Mouse (Mus musculus): ENCODE data around the gene Slc29a2. TPM values are rescaled to one million over a fixed set of nuclear protein-coding genes. Genes with fewer than 3 reads are reported as not detected.

Slc29a2 gene
- polyA plus RNA-seq, 1 experiment: 0.58 TPM

DNA sequence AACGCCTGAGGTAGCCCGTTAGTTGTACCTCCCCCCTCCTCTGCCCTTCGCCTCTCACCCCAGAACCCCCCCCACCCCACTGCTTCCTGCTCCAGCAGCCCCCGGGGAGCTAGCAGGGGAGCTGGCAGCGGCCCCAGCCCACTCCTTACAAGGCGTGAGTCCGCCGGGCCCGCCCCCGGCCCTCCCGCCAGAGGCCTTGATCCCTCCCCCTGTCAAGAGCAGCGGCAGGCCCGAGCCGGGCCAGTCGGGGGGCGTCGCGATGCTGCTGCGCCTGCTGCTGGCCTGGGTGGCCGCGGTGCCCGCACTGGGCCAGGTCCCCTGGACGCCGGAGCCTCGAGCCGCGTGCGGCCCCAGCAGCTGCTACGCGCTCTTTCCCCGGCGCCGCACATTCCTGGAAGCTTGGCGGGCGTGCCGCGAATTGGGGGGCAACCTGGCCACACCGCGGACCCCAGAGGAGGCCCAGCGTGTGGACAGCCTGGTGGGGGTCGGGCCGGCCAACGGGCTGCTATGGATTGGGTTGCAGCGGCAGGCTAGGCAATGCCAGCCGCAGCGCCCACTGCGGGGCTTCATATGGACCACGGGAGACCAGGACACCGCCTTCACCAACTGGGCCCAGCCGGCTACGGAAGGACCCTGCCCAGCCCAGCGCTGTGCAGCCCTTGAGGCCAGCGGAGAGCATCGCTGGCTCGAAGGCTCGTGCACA is 44.4 kb downstream of the Slc29a2 start, which contains the start of gene Cd248:
Gene Cd248, plus strand, starts transcription at position 212 of the 703 bp plus-strand sequence.
- no peak for TF ChIP-seq GATA1 (IDR thresholded peaks at IDR 0.05; ENCODE audit: borderline replicate concordance, low read length)
- TF ChIP-seq FLI1 (IDR thresholded peaks at IDR 0.05; ENCODE audit: low read length): no peak
- H3K4me1 ChIP-seq: peaks cover 54% of the 10 kb centered on the region
- no peaks in the 10 kb centered on the region for H3K9me3 ChIP-seq
- H3K36me3 ChIP-seq (replicated peaks; ENCODE audit: low read length): no peaks in the 10 kb centered on the region
- peaks cover 67% of the 10 kb centered on the region for H3K27me3 ChIP-seq (replicated peaks)
- H3K4me3 ChIP-seq (replicated peaks): peak within 1 kb of the TSS; percentile 86

- Histone ChIP-seq H3K36me3 (replicated peaks; ENCODE audit: low read length) (no peaks in the 10 kb centered on the region), H3K27me3 (replicated peaks) (peaks cover 68% of the 10 kb centered on the region), H3K9me3 (no peaks in the 10 kb centered on the region), H3K4me1 (peaks cover 58% of the 10 kb centered on the region), H3K4me3 (replicated peaks) (peak overlapping the region; percentile 86)
- TF ChIP-seq GATA1 (IDR thresholded peaks at IDR 0.05; ENCODE audit: borderline replicate concordance, low read length) (no peak), FLI1 (IDR thresholded peaks at IDR 0.05; ENCODE audit: low read length) (no peak)
Observed at GRCm38 (mm10) chr19:5068570-5069234, 45.0 kb downstream of the Slc29a2 start.

GRCm38 (mm10) chr19:5069486-5069885 is 45.8 kb downstream of the Slc29a2 start:
- Histone ChIP-seq H3K4me1 (peaks cover 59% of the 10 kb centered on the region), H3K4me3 (replicated peaks) (no peak overlapping the region), H3K9me3 (no peaks in the 10 kb centered on the region), H3K36me3 (replicated peaks; ENCODE audit: low read length) (no peaks in the 10 kb centered on the region), H3K27me3 (replicated peaks) (peaks cover 72% of the 10 kb centered on the region)
- TF ChIP-seq FLI1 (IDR thresholded peaks at IDR 0.05; ENCODE audit: low read length): no peak
- no peak for TF ChIP-seq GATA1 (IDR thresholded peaks at IDR 0.05; ENCODE audit: borderline replicate concordance, low read length)

DNA sequence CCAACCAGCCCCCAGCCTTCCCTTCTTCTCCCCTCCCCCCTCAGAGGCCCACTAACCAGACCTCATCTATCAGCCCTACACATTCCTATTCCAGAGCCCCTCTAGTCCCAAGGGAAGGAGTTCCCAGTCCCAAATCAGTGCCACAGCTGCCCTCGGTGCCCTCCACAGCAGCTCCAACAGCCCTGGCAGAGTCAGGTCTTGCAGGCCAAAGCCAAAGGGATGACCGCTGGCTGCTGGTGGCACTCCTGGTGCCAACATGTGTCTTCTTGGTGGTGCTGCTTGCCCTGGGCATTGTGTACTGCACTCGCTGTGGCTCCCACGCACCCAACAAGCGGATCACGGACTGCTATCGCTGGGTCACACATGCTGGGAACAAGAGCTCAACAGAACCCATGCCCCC is 46.3 kb downstream of the Slc29a2 start:
- H3K9me3 ChIP-seq: no peaks in the 10 kb centered on the region
- H3K4me3 ChIP-seq (replicated peaks): no peak overlapping the region
- H3K36me3 ChIP-seq (replicated peaks; ENCODE audit: low read length): no peaks in the 10 kb centered on the region
- peaks cover 60% of the 10 kb centered on the region for H3K4me1 ChIP-seq
- peaks cover 71% of the 10 kb centered on the region for H3K27me3 ChIP-seq (replicated peaks)
- TF ChIP-seq FLI1 (IDR thresholded peaks at IDR 0.05; ENCODE audit: low read length): no peak
- TF ChIP-seq GATA1 (IDR thresholded peaks at IDR 0.05; ENCODE audit: borderline replicate concordance, low read length): no peak

DNA sequence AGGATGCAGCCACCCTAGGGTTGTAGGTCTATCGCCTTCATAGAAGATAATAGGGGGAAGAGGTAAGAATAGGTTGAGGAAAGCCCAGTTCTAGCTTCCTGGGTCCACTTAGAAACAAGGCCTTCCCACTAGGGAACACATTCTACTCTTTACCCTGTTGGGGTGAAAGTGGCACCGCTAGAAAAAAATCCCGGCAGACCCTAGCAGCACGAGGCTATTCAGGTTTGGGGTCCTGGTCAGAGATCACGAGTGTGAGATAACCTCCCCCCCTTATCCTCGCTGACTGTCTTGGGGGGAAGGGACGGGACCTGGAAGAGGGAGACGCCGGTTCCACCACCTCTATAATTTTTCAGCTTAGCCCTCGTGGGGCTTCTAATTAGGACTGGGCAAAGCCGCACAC is 47.4 kb downstream of the Slc29a2 start:
- Histone ChIP-seq H3K4me1 (peaks cover 53% of the 10 kb centered on the region), H3K27me3 (replicated peaks) (peaks cover 67% of the 10 kb centered on the region), H3K9me3 (no peaks in the 10 kb centered on the region), H3K4me3 (replicated peaks) (no peak overlapping the region), H3K36me3 (replicated peaks; ENCODE audit: low read length) (no peaks in the 10 kb centered on the region)
- no peak for TF ChIP-seq FLI1 (IDR thresholded peaks at IDR 0.05; ENCODE audit: low read length)
- TF ChIP-seq GATA1 (IDR thresholded peaks at IDR 0.05; ENCODE audit: borderline replicate concordance, low read length): no peak

DNA sequence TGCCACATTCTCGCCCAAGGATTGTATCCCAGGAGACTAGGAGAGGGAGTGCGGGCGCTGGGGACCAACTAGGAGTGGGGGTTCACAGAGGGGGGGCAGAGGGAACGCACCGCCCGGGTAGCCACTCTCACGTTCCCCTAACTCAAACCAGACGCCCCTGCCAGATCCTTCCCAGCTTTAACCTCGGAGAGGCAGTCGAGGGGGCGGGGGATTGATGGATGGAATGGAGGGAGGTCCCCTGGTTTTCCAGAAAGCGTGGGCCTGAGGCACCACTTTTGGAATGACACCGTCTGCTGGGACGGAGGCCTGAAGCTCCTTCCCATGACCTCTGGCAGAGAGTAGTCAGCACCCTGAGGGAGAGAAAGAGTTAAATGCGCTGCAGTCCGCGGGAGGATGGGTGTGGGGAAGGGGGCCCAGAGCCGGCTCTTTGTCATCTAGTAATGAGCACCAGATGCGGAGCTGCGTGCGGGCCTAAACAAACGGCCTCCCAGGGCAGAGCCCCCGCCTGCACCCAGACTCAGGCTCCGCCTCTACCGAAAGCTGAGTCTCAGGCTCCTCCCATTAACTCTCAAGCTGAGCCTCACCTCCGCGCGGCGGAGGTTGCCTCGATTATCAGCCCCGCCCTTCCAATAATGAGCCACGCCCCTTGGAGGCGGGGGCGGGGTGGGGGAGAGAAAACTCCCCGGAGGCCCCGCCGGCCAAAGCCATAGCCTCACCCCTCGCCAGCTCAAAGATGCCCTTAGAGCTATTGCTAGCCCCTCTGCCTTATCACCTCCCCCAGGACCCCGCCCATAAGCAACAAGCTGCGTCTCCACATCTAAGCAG is 48.1 kb downstream of the Slc29a2 start:
- Histone ChIP-seq H3K4me1 (peaks cover 52% of the 10 kb centered on the region), H3K9me3 (peaks cover 5% of the 10 kb centered on the region), H3K27me3 (replicated peaks) (peaks cover 73% of the 10 kb centered on the region), H3K36me3 (replicated peaks; ENCODE audit: low read length) (no peaks in the 10 kb centered on the region), H3K4me3 (replicated peaks) (peak overlapping the region; percentile 92)
- no peak for TF ChIP-seq GATA1 (IDR thresholded peaks at IDR 0.05; ENCODE audit: borderline replicate concordance, low read length)
- no peak for TF ChIP-seq FLI1 (IDR thresholded peaks at IDR 0.05; ENCODE audit: low read length)

DNA sequence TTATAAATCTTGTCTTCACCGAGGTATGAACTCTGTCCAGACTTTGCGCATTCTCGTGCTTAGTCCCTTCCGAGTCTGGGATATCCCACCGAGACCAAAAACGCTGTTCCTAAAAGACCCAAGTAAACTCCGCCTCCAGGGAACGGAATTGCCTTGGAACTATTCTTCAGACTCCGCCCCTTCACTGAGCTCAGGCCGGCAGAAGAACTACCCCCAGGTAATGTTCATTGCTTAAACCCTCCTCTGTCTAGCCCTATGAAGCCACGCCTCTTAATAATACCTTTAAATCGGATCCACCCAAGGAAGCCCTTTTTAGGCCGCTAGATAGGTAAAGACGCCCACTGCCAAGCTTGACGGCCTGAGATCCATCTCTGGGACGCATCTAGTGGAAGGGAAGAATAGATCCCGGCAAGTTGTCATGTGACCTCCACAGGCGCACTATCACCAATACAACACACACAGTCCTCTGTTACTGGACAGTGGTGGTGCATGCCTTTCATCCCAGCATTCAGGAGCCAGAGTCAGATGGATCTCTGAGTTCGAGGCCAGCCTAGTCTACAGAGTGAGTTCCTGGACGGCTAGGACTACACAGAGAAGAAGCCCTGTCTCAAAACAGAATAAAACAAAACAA is 48.8 kb downstream of the Slc29a2 start:
- peaks cover 65% of the 10 kb centered on the region for H3K27me3 ChIP-seq (replicated peaks)
- H3K9me3 ChIP-seq: peaks cover 5% of the 10 kb centered on the region
- H3K36me3 ChIP-seq (replicated peaks; ENCODE audit: low read length): no peaks in the 10 kb centered on the region
- peak overlapping the region; percentile 92 for H3K4me3 ChIP-seq (replicated peaks)
- H3K4me1 ChIP-seq: peaks cover 44% of the 10 kb centered on the region
- no peak for TF ChIP-seq FLI1 (IDR thresholded peaks at IDR 0.05; ENCODE audit: low read length)
- no peak for TF ChIP-seq GATA1 (IDR thresholded peaks at IDR 0.05; ENCODE audit: borderline replicate concordance, low read length)

DNA sequence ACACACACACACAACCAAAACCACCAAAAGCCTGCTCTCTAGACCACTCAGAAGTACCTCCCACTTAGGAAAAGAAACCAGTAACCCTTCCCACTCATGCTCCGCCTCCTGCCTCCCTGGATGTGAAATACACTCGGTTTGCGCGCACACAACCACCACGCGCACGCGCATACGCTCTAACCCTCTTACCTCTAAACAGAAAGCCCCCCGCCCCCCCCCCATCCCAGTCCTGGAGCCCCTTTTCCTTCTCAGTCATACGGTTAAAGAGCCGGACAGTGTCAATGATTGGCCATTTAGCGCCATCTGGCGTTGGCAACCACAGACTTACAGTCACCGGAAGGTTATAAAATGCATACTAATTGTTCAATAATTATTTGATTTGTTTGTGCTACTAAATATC is 49.4 kb downstream of the Slc29a2 start:
- Histone ChIP-seq H3K27me3 (replicated peaks) (peaks cover 61% of the 10 kb centered on the region), H3K9me3 (peaks cover 5% of the 10 kb centered on the region), H3K4me3 (replicated peaks) (peak overlapping the region; percentile 92), H3K36me3 (replicated peaks; ENCODE audit: low read length) (no peaks in the 10 kb centered on the region), H3K4me1 (peaks cover 39% of the 10 kb centered on the region)
- no peak for TF ChIP-seq FLI1 (IDR thresholded peaks at IDR 0.05; ENCODE audit: low read length)
- TF ChIP-seq GATA1 (IDR thresholded peaks at IDR 0.05; ENCODE audit: borderline replicate concordance, low read length): no peak

GRCm38 (mm10) chr19:5073518-5073917 is 49.9 kb downstream of the Slc29a2 start:
- peaks cover 60% of the 10 kb centered on the region for H3K27me3 ChIP-seq (replicated peaks)

More at GRCm38 (mm10) chr19:5073518-5073917, 49.9 kb downstream of the Slc29a2 start:
- H3K4me1 ChIP-seq: peaks cover 34% of the 10 kb centered on the region
- H3K36me3 ChIP-seq (replicated peaks; ENCODE audit: low read length): no peaks in the 10 kb centered on the region
- H3K4me3 ChIP-seq (replicated peaks): no peak overlapping the region
- TF ChIP-seq FLI1 (IDR thresholded peaks at IDR 0.05; ENCODE audit: low read length) (no peak), GATA1 (IDR thresholded peaks at IDR 0.05; ENCODE audit: borderline replicate concordance, low read length) (no peak)
- H3K9me3 ChIP-seq: peaks cover 5% of the 10 kb centered on the region
